Mouse (Mus musculus): ENCODE data around the gene Mtx1.
A peak's percentile ranks its signal among the peaks of the same experiment; 100 is the strongest.
"Not testable (repeated sequence)": the region's sequence is repeated elsewhere in the genome, so short reads cannot be mapped to it uniquely, and the experiment has no call there.

Mtx1 gene

DNA sequence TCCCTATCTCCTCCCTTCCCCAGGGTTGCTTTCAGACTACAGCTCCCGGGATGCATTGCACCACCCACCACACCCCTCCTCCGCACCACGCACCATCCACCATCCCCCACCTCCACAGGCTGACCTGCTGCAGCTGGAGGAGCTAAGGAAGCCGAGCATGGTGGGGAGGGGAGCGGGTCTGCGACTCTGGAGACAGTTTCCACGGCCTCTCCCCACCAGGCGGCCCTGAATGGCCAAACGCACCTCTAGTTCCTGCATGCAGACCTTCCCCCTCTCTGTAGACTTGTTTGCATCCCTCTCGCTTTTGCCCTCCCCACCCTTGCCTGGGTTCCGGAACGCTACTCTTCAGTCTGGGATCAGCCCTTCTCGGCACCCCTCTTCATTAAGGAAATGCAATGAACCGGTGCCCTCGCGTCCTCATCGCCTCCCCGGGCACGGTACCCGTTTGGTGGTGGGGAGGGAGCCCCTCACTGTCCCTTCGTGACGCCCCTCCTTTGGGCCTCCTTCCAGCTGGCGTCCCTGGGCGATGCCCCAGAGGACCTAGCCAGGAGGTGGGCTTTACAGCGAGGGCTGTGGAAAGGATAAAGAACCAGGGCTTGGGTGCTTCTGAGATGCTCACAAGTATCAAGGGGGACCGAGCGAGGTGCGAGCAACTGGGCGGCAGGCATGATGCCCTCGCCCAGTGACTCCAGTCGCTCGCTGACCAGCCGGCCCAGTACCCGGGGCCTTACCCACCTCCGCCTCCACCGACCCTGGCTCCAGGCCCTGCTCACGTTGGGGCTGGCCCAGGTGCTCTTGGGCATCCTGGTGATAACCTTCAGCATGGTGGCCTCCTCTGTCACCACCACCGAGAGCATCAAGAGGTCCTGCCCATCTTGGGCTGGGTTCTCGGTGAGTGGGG is 43.6 kb downstream of the Mtx1 start, which contains the start of gene Fam189b:
Gene Fam189b, plus strand, starts transcription at position 86 of the 901 bp plus-strand sequence.
- no peak for DNase-seq (ENCODE audit: low read depth)

DNA sequence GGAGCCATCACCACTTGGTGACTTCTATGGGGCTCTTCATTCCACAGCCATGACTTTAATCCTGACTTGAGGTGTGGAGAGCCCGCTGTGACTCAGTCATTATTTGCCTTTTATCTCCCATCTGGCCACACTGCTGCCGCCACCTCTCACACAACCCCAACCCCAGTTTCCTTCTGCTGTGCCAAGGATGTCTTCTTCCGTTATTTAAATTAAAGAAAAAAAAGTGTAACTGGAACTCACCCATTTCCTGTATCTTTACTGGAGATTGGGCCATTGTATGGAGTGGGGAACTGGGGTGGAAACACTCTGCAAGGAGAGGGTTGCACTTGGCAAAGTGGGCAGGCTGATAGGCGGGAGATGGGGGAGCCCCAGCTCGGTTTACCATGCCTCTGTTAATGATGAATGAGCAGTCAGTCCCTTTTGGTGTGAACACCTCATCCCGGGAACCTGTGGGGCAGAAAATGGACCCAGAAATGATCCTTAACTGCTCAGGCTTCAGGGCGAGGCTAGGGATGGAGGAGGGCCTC is 44.3 kb downstream of the Mtx1 start:
- no peak for DNase-seq (ENCODE audit: low read depth)

DNA sequence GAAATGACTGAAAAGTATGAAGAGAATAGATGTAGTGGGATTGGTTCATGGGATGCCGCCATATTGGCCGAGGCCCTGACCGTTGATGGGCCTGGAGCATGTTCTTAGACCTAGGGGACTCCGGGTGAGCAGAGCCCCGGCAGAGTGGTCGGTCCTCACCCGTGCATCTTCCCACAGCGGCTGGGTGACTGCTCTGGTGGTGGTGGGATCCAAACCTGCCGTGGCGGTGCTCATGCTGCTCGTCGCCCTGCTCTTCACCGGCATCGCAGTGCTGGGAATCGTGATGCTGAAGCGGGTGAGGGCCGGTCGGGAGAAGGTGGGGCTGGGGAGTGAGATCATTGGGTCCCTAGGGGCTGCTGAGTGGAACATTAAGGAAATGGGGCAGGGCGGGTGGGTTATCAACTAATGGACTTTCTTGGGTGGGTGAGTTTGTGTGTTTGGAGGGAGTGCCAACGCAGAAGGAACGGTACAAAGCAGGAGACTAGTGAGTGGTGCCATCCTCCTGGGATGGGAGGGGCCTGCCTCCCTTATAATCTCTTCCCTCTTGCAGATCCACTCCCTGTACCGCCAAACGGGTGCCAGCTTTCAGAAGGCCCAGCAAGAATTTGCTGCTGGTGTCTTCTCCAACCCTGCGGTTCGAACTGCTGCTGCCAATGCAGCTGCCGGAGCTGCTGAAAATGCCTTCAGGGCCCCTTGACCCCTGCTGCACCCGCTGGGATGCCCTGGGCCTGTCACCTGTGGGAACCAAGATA is 45.0 kb downstream of the Mtx1 start:
- DNase-seq (ENCODE audit: low read depth) = no peak

DNA sequence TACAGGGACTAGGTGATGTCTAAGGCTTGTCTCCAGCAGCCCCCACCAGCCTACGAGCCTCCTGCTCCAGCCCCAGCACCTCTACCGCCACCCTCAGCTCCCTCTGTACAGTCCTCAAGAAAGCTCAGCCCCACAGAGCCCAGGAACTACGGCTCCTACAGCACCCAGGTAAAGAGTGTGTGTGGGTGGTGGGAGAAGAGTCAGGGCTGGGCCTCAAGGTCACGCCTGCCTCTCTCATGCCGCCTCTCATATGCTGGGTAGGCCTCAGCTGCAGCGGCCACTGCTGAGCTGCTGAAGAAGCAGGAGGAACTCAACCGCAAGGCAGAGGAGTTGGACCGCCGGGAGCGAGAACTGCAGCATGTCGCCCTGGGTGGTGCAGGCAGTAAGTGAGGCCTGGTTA is 47.8 kb downstream of the Mtx1 start:
- no peak for DNase-seq (ENCODE audit: low read depth)

DNA sequence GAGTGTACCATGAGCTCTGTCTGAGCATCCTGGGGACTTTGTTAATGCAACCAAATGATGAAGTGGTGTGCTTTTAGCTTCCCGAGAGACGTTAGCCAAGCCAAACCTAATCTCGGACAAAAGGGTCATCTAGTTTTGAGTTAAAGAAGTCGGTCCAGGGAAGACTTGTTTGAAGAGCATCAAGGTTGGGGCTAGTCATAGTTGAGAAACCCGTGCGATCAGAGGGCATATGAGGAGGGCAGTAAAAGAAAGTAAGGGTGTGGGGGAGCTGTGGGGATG is 48.8 kb downstream of the Mtx1 start:
- DNase-seq (ENCODE audit: low read depth) = no peak

DNA sequence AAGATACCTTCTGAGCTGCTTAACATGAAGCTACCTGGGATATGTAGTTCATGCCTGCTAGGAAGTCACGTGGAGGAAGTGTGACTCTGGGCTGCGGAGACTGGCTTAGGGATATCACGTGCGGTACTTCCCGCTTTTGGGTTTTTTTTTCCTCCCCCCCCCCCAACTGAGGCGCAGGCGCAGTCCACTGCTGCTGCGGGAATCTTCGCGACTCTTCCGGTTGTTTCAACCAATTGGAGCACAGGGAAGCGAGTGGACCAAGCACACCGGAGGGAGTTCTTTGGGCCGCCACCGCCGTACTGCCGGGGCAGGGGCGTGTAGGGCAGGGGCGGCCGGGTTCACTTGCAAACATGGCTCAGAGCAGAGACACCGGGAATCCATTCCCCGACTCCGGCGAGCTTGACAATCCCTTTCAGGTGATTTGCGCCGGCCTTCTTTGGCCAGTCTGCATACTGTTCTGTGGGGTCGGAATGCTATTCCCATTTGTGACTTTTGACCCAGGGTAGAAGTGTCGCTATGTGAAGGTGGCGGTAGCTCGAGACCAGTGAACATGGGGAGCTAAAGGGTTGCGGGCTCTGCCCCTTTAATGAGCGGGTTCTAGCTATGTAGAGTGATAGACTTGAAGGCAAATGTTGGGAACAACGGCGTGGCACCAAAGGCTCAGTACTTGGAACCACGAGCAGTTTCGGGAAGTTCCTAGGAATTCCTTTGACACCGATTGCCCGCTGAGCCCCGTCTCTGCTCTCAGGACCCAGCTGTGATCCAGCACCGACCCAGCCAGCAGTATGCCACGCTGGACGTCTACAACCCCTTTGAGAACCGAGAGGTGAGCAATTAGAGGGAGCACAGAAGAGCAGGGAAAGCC is 49.4 kb downstream of the Mtx1 start, which contains the start of gene Scamp3:
Gene Scamp3, plus strand, starts transcription at position 232 of the 865 bp plus-strand sequence.
- DNase-seq (ENCODE audit: low read depth) = peak; percentile 96

DNA sequence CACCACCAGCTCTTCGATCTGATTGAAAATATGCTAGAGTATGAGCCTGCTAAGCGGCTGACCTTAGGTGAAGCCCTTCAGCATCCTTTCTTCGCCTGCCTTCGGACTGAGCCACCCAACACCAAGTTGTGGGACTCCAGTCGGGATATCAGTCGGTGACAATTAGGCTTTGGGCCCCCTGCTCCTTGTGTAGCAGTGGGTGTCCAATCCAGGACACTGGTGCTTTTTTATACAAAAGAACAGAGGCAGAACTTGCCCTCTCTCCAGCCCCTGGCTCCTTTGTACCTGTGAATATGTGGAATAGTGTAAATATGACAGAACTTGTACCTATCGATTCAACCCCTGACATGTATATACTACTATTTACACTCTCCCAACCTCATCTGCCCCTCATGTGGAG is 50.5 kb downstream of the Mtx1 start:
- DNase-seq (ENCODE audit: low read depth) = no peak

DNA sequence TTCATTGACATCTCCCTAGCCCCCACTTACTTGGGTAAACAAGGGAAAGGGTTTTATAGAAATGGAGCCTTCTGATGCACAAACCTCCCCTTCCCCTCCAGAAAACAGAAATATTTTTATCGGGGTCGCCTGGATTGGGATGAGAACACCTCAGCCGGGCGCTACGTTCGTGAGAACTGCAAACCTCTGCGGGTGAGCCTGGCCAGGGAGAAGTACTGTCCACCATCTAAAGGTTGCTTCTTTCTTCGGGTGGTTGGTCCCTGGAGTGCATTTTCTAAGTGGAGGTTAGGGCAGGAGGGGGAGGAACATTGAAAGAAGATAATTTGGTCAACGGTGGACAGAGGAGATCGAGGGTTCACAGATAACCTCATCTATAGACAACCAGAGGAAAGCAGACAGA is 51.3 kb downstream of the Mtx1 start:
- no peak for DNase-seq (ENCODE audit: low read depth)

DNA sequence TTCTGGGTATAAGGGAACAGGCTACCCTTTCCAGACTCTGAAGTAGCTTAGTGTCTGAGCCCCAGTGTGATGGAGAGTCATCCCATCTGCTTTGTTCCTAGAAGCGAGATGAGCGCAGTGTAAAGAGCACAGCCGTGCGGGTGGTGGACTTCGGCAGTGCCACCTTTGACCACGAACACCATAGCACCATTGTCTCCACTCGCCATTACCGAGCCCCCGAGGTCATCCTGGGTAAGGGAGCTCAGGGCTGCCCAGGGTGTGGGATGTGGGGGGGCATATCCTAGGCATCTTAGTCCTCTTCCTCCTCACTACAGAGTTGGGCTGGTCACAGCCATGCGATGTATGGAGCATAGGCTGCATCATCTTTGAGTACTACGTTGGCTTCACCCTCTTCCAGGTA is 52.0 kb downstream of the Mtx1 start:
- no peak for DNase-seq (ENCODE audit: low read depth)

DNA sequence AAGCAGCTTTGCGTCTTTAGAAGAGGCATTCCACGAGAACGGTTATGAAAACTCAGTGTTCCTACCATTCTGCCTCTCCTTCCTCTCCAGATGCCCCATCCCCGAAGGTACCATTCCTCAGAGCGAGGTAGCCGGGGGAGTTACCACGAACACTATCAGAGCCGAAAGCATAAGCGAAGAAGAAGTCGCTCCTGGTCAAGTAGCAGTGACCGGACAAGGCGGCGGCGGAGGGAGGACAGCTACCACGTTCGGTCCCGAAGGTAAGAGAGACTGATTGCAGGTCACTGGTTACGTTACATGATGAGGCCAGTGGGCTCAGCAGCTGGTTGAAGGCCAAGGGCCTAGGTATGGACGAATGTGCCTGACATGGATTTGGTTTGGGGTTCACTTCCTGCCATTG is 59.9 kb downstream of the Mtx1 start:
- no peak for DNase-seq (ENCODE audit: low read depth)

DNA sequence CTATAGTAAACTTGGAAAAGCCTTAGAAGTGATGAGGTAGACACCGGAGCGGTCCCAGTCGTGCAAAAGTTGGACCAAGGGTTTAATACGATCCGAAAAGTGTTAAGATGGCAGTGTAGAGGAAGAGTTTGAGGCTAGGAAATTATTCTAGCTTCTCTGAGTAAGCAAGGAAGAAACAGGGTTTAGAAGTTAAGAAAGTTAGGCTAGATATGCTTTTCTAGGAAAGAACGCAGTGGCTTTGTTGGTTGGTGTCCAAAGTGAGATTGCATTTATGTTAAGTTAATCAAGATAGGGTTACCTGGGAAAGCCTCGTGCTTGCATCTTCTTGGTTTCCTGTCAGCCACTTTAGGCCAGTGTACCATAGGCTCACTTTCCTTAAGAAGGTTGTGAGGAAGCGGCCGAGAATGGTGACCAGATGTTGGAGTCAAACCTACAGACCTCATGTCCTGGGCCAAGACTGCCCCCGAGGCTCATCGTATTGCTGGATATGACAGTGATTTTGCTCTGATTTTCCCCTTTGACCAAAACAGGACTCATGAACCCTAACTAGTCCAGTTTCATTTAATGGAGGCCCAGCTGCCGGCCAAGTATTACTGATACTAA is 61.5 kb downstream of the Mtx1 start:
- no peak for DNase-seq (ENCODE audit: low read depth)

DNA sequence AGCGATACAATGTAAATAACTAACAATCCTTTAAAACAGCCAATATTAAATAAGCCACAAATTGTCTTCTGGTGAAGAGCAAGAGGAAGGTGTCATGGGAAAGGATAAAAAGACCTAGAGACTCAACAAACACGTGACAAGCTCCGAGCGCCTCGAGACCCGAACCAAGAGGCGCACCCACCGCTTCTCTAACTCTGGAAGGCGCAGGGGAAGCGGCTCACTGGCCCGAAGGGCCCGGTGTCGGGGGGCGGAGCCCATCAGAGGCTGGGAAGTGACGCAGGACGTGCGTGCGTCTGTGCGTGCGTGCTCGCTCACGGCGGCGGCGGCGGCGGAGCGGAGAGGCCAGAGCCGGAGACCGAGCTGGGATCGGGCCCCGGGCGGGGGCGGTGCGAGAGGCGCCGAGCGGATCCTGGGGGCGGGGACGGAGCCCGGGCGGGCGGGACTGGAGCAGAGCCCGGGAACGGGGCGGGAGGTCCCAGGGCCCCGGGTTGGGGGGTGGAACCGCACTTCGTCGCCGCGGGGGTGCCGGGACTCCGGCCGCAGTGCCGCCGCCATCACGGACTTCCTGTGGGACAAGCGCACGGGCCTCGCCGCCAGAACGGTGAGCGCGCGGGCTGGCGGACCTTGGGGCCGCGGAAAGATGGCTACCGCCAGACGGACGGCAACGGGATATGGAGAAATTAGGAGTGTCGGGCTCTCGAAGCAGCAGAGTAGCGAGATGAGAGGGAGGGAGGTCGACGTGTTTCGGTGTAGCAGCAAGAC is 62.2 kb downstream of the Mtx1 start, which contains the start of gene Clk2:
Gene Clk2, plus strand, starts transcription at position 290 of the 762 bp plus-strand sequence.
- DNase-seq (ENCODE audit: low read depth) = peak; percentile 92

DNA sequence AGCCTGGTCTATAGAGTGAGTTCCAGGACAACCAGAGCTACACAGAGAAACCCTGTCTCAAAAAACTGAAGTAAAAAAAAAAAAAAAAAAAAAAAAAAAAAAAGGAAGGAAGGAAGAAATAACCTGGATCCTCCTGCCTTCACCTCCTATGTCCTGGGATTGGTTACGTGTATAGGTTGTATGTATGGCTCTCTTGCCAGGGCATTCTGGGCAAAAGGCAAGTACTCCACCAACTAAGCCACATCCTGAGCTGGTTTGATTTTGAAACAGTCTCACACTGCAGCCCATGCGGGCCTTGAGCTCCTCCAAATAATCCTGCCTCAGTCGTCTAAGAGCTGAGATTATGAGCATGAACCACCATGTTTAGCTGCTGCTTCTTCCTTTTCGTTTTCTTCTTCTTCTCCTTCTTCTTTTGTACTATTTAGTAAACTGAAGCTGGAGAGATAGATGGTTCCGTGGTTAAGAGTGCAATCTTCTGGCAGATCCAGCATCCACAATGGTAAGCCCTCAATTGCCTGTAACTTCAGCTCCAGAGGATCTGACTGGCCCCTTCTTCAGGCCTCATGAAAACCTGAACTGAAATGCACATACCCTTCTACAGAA is 63.1 kb downstream of the Mtx1 start:
- DNase-seq (ENCODE audit: low read depth) = no peak

DNA sequence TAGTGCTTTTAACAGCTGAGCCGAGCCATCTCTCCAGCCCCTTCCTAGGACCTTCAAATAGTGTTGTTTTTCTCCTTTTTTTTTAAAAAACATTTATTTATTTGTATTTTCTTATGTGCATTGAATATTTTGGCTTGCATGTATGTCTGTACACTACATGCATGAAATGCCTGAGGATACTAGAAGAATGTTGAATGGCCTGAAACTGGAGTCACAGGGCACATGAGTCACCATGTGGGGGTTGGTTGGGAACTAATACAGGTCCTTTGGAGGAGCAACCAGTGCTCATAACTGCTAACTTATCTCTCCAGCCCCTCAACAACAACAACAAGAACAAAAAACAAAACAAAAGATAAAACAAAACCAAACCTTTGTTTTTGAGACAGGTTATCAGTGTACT is 63.8 kb downstream of the Mtx1 start:
- no peak for DNase-seq (ENCODE audit: low read depth)

DNA sequence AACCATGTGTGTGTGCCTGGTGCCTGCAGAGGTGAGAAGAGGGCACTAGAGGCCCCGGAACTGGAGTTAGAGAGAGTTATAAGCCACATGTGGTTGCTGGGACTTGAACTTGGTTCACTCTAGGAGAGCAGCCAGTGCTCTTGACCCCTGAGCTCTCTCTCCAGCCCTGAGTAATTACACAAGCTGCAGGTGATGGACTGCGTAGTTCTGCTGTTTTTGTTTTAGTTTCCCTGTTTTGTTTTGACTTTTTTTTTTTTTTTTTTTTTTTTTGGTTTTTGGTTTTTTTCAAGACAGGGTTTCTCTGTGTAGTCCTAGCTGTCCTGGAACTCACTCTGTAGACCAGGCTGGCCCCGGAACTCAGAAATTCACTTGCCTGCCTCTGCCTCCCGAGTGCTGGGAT is 65.1 kb downstream of the Mtx1 start:
- no peak for DNase-seq (ENCODE audit: low read depth)

DNA sequence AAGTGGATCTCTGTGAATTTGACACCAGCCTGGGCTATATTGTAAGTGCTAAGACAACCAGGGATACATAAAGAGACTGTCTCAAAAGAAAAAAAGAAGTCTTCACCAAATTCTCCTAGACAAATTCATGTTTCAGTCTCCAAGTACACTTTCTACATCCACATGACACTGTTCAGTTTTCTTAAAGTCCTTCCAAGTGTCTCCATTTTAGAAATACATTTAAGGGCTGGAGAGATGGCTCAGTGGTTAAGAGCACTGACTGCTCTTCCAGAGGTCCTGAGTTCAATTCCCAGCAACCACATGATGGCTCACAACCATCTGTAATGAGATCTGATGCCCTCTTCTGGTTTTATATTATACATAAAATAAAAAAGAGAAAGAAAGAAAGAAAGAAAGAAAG is 65.7 kb downstream of the Mtx1 start:
- DNase-seq (ENCODE audit: low read depth) = not testable (repeated sequence)

DNA sequence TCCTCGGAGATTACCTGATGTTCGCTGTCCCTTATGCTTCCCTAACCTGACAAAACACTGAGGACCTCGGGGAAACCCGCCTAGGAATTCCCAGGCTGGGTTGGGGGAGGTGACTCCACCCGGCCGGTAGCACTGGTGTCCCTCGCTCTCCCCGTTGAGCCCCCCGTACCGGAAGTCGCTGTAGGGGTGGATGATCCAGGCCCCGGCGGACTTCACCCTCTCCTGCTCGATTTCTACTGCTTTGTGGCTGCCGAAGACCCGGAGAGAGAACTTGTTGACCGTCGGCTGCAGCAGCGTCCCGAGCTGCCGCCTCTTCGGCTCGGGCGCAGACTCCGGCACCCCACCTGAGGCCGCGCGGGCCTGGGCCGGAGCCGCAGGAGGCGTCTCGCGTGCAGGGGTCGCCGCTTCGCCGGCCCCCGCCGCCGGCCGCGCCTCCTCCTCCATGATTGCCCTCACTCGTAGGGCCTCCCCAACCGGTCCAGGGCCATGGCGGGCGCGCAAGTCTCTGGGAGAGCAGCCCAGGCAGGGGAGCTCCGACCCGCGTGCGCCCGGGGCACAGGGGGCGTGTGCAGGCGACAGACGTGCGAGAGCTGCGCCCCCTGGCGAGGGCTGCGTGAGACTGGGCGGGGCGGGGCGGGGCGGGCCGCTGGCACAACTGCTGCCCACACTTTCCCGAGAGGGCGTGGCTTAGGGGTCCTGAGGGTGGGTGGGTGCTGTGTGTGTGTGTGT is 67.1 kb downstream of the Mtx1 start, which contains the start of gene Hcn3:
Gene Hcn3, minus strand, starts transcription at position 581 of the 729 bp plus-strand sequence.
- peak; percentile 71 for DNase-seq (ENCODE audit: low read depth)

DNA sequence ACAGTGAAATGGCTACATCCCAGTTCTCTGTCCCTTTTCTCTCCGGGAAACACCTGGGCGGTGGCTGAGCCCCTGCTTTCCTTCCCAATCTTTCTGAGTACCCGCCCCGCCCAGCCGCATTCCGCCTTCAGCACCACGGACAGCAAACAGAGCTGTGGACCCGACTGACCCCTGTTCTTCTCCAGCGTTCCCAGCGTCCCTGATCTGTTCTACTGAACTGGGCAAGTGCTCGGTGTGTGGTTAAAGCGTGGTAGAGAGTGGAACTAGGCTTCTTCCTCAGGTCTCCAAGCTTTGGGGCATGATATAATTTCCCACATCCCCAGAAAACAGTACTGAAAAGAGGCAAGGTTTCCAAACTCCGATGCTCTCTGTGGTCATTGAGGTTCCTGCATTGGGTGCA is 67.7 kb downstream of the Mtx1 start:
- DNase-seq (ENCODE audit: low read depth) = no peak

Measured in c-Kit-positive CD71-positive TER-119-negative erythroid progenitor cells, embryonic 14.5 days (primary cell).